Mouse (Mus musculus): ENCODE results near the gene Exoc2. TPM values are rescaled to one million over a fixed set of nuclear protein-coding genes. Genes with fewer than 3 reads are reported as not detected.

Gene Exoc2
- polyA plus RNA-seq, 1 experiment from 2014 or later: 54.6 TPM

DNA sequence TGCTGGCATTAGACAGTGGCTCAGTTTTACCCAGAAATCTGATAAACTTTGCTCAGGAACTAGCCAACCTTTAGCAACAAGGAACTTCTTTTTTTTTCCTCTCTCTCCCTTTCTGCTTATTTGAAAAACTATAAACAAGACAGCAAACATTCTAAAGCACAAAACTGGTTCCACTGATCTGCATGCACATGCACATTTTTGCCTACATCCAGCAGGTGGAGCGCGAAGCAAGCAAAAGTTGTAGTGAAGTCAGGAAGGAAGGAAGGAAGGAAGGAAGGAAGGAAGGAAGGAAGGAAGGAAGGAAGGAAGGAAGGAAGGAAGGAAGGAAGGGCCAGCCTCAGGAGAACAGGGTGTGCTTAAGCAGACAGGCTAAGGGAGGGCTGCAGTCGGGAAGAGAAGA lies 109.9 kb downstream of the Exoc2 start:
- H3K36me3 ChIP-seq (ENCODE audit: control insufficient read depth, insufficient read depth, low read length): peaks cover 30% of the 10 kb centered on the region
- WGBS: 83% methylated on average over 3 of the region's 3 CpGs
- H3K9ac ChIP-seq (ENCODE audit: low read length): no peak overlapping the region
- no peak overlapping the region for H3K4me2 ChIP-seq (ENCODE audit: low read length)
- DNase-seq (ENCODE audit: low spot score) (no peak), ATAC-seq (no peak)
- H3K4me3 ChIP-seq (ENCODE audit: low read depth, low read length): no peak overlapping the region
- no peaks in the 10 kb centered on the region for H3K4me1 ChIP-seq (ENCODE audit: control insufficient read depth, insufficient read depth, low read length)
- H3K27me3 ChIP-seq (replicated peaks; ENCODE audit: control insufficient read depth, insufficient read depth, low read length): no peaks in the 10 kb centered on the region
- no peaks in the 10 kb centered on the region for H3K9me3 ChIP-seq (replicated peaks; ENCODE audit: control insufficient read depth, low read length)
- H3K27ac ChIP-seq (ENCODE audit: low read depth, low read length): no peak overlapping the region

DNA sequence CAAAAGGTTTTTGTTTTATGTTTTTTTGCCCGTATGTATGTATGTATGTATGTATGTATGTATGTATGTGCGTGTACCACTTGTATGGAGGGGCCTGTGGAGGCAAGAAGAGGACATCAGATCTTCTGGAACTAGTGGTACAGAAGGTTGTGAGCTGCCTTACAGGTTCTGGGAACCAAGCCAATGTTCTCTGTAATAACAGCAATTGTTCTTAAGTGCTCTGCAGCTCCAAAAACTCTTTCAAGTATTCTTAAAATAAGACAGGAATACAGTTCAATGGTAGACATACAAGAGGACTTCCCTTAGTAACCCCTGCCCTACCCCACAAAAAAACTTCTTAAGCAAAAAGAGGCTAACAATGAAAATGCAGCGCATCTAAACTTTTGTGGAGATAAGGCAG lies 115.5 kb downstream of the Exoc2 start:
- no peak overlapping the region for H3K27ac ChIP-seq (ENCODE audit: low read depth, low read length)
- DNase-seq (ENCODE audit: low spot score): no peak
- 90% methylated on average over 3 of the region's 3 CpGs for WGBS

DNA sequence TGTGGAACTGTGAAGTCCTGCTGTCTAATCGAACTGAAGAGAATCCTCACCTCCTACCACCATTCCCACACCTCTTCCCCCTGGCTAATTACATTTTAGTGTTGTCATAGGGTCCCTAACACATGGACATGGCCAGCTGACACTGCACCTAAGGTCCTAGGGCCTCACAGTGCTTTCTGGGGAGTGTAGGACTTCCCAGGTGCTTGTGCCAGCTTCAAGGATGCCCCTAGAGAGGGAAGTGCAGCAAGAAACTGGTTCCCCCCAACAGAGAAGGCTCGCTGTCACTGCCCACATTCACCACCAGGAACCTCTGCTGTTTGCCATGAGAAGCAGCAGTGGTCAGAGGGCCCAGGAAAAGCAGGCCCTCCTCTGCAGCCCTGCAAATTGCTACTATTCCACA lies 123.2 kb downstream of the Exoc2 start:
- no peaks in the 10 kb centered on the region for H3K27me3 ChIP-seq (replicated peaks; ENCODE audit: control insufficient read depth, insufficient read depth, low read length)
- no peak overlapping the region for H3K9ac ChIP-seq (ENCODE audit: low read length)
- no peak for ATAC-seq
- H3K27ac ChIP-seq (ENCODE audit: low read depth, low read length): no peak overlapping the region
- H3K4me1 ChIP-seq (ENCODE audit: control insufficient read depth, insufficient read depth, low read length): no peaks in the 10 kb centered on the region
- no peak for DNase-seq (ENCODE audit: low spot score)
- 47% methylated on average over 2 of the region's 2 CpGs for WGBS
- no peaks in the 10 kb centered on the region for H3K9me3 ChIP-seq (replicated peaks; ENCODE audit: control insufficient read depth, low read length)
- H3K4me3 ChIP-seq (ENCODE audit: low read depth, low read length): no peak overlapping the region
- peaks cover 13% of the 10 kb centered on the region; the same call in 1 of the 2 replicates for H3K36me3 ChIP-seq (ENCODE audit: control insufficient read depth, insufficient read depth, low read length)
- H3K4me2 ChIP-seq (ENCODE audit: low read length): no peak overlapping the region

More for the DNA sequence above, 115.5 kb downstream of the Exoc2 start:
- H3K9ac ChIP-seq (ENCODE audit: low read length): no peak overlapping the region
- no peaks in the 10 kb centered on the region for H3K27me3 ChIP-seq (replicated peaks; ENCODE audit: control insufficient read depth, insufficient read depth, low read length)
- H3K4me2 ChIP-seq (ENCODE audit: low read length): no peak overlapping the region
- no peak for ATAC-seq
- peaks cover 18% of the 10 kb centered on the region for H3K36me3 ChIP-seq (ENCODE audit: control insufficient read depth, insufficient read depth, low read length)
- H3K4me1 ChIP-seq (ENCODE audit: control insufficient read depth, insufficient read depth, low read length): no peaks in the 10 kb centered on the region
- no peaks in the 10 kb centered on the region for H3K9me3 ChIP-seq (replicated peaks; ENCODE audit: control insufficient read depth, low read length)
- H3K4me3 ChIP-seq (ENCODE audit: low read depth, low read length): no peak overlapping the region

DNA sequence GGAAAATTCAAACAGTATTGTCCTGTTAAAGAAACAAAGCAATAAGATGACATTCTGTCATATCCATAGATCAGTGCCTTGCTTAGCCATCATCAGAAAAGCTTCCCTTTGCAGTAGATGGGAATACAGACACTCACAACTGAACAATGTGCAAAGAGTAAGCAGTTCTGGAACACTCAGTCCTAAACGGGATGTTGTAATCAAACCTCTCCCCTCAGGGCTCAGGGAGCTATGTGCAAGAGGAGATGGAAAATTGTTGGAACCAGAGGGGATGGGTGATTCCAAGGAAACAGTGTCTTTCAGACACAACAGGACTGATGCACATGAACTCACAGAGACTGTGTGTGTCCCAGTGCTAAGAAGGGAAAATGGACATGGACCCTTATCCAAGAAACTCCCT lies 125.9 kb downstream of the Exoc2 start:
- Histone ChIP-seq H3K4me1 (ENCODE audit: control insufficient read depth, insufficient read depth, low read length) (no peaks in the 10 kb centered on the region), H3K36me3 (ENCODE audit: control insufficient read depth, insufficient read depth, low read length) (peaks cover 8% of the 10 kb centered on the region; the same call in 1 of the 2 replicates), H3K27me3 (replicated peaks; ENCODE audit: control insufficient read depth, insufficient read depth, low read length) (no peaks in the 10 kb centered on the region), H3K9ac (ENCODE audit: low read length) (no peak overlapping the region), H3K4me3 (ENCODE audit: low read depth, low read length) (no peak overlapping the region), H3K9me3 (replicated peaks; ENCODE audit: control insufficient read depth, low read length) (no peaks in the 10 kb centered on the region), H3K4me2 (ENCODE audit: low read length) (no peak overlapping the region), H3K27ac (ENCODE audit: low read depth, low read length) (no peak overlapping the region)
- WGBS: 10% methylated on average over 1 of the region's 1 CpGs
- DNase-seq (ENCODE audit: low spot score) (no peak), ATAC-seq (no peak)

DNA sequence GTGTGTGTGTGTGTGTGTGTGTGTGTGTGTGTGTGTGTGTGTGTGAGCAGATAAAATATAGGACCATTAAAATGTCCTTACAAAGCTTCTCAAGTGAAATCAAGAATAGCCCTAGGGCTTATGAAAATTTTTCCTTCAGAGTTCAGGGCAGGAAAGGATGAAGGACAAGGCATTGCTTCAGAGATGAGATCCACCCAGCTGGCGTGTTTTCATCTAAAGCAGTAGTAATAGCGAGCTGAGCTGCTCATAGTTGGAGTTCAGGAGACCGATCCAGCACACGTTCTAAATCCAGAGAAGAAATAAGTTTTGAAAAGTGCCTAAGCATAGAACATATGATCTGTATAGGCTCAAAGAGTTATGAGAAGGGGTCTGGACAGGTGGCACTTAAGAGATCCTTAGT lies 127.4 kb downstream of the Exoc2 start:
- Histone ChIP-seq H3K9me3 (replicated peaks; ENCODE audit: control insufficient read depth, low read length) (no peaks in the 10 kb centered on the region), H3K36me3 (ENCODE audit: control insufficient read depth, insufficient read depth, low read length) (peaks cover 8% of the 10 kb centered on the region; the same call in 1 of the 2 replicates), H3K27ac (ENCODE audit: low read depth, low read length) (no peak overlapping the region), H3K4me1 (ENCODE audit: control insufficient read depth, insufficient read depth, low read length) (no peaks in the 10 kb centered on the region), H3K9ac (ENCODE audit: low read length) (no peak overlapping the region), H3K27me3 (replicated peaks; ENCODE audit: control insufficient read depth, insufficient read depth, low read length) (no peaks in the 10 kb centered on the region), H3K4me3 (ENCODE audit: low read depth, low read length) (no peak overlapping the region), H3K4me2 (ENCODE audit: low read length) (no peak overlapping the region)
- DNase-seq (ENCODE audit: low spot score) (no peak), ATAC-seq (no peak)
- 88% methylated on average over 4 of the region's 4 CpGs for WGBS

DNA sequence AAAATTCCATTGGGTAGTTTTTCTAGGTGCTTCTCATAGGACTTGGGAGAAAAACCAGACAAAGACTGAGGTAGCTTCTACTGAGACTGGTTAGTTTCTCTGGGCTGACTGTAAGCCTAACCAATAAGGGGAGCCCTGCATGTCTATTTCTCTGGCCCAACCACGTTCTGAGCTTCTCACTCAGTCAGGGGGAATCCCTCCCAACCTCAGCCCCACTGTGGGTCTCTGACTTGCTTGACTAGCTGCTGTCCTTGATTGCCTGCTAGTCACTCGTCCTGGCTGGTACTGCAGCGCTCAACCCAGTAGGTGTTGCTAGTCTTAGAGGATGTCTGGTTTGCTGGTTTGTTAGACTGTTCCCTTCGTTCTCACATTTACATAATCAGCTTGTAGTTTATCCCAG lies 130.8 kb downstream of the Exoc2 start:
- H3K4me2 ChIP-seq (ENCODE audit: low read length): no peak overlapping the region
- no peaks in the 10 kb centered on the region for H3K9me3 ChIP-seq (replicated peaks; ENCODE audit: control insufficient read depth, low read length)
- DNase-seq (ENCODE audit: low spot score) (no peak), ATAC-seq (no peak)
- no peak overlapping the region for H3K27ac ChIP-seq (ENCODE audit: low read depth, low read length)
- no peak overlapping the region for H3K4me3 ChIP-seq (ENCODE audit: low read depth, low read length)
- no peaks in the 10 kb centered on the region for H3K27me3 ChIP-seq (replicated peaks; ENCODE audit: control insufficient read depth, insufficient read depth, low read length)
- H3K36me3 ChIP-seq (ENCODE audit: control insufficient read depth, insufficient read depth, low read length): peaks cover 7% of the 10 kb centered on the region; the same call in 1 of the 2 replicates
- no peaks in the 10 kb centered on the region for H3K4me1 ChIP-seq (ENCODE audit: control insufficient read depth, insufficient read depth, low read length)
- H3K9ac ChIP-seq (ENCODE audit: low read length): no peak overlapping the region
- 85% methylated on average over 4 of the region's 4 CpGs for WGBS

DNA sequence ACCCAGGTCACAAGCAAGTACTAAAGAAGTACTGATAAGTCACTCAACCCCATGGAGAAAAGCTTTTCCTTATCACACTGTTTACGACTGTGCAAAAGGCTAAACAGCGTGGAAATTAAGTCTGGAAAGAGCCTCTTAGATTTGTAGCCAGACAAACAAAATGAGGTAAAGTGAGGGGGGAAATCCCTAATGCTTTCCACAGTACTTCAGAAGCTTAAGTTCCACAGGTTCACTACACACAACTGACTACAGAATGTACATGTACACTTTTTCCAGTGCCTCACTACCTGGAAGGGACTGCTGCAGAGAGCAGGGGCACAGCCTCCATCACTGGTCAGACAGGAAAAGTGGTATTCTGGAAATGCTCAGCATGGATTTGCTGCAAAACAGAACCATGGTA lies 132.1 kb downstream of the Exoc2 start:
- no peak overlapping the region for H3K27ac ChIP-seq (ENCODE audit: low read depth, low read length)
- WGBS: 98% methylated on average over 2 of the region's 2 CpGs
- no peak overlapping the region for H3K4me2 ChIP-seq (ENCODE audit: low read length)
- H3K9ac ChIP-seq (ENCODE audit: low read length): no peak overlapping the region
- no peaks in the 10 kb centered on the region for H3K4me1 ChIP-seq (ENCODE audit: control insufficient read depth, insufficient read depth, low read length)
- ATAC-seq (no peak), DNase-seq (ENCODE audit: low spot score) (no peak)
- H3K4me3 ChIP-seq (ENCODE audit: low read depth, low read length): no peak overlapping the region
- H3K9me3 ChIP-seq (replicated peaks; ENCODE audit: control insufficient read depth, low read length): no peaks in the 10 kb centered on the region
- peaks cover 7% of the 10 kb centered on the region; the same call in 1 of the 2 replicates for H3K36me3 ChIP-seq (ENCODE audit: control insufficient read depth, insufficient read depth, low read length)
- no peaks in the 10 kb centered on the region for H3K27me3 ChIP-seq (replicated peaks; ENCODE audit: control insufficient read depth, insufficient read depth, low read length)

DNA sequence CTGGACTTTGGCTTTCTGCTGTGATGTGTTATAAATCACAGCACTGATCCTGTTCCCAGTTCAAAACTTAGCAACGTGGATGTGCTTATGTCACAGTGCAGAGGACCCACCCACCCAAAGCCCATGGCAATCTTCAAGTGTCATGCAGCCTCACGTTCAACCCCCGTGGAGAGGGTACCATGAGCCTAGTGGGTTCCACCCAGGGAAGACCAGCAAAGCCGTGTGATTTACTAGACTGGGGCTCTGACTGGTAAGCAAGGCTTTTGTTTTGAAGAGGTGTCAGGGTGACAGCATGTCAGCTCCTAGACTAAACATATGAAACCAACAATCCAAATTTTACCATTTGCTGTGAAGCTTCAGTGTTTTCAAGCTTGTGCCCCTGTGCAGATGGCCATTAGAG lies 132.6 kb downstream of the Exoc2 start:
- no peak overlapping the region for H3K9ac ChIP-seq (ENCODE audit: low read length)
- no peak overlapping the region for H3K4me3 ChIP-seq (ENCODE audit: low read depth, low read length)
- H3K36me3 ChIP-seq (ENCODE audit: control insufficient read depth, insufficient read depth, low read length): peaks cover 7% of the 10 kb centered on the region; the same call in 1 of the 2 replicates

DNA sequence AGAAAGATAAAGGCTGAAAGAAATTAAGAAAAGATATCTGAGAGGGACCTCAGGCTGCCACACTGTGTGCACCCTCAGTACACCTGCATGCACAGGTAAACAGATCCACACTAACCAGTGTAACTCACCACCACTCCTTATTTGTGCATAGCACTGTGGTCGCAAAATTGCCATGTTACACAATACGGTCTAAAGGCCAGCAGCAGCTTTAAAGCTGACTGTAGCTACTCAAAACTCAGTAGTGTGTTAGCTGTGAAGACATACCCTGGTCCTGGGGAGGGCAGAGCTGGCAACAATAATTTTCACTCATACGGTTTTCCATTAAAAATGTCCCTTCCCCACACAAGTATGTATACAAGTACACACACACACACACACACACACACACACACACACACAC lies 133.2 kb downstream of the Exoc2 start:
- H3K4me1 ChIP-seq (ENCODE audit: control insufficient read depth, insufficient read depth, low read length): no peaks in the 10 kb centered on the region
- H3K36me3 ChIP-seq (ENCODE audit: control insufficient read depth, insufficient read depth, low read length): peaks cover 7% of the 10 kb centered on the region; the same call in 1 of the 2 replicates
- H3K27me3 ChIP-seq (replicated peaks; ENCODE audit: control insufficient read depth, insufficient read depth, low read length): no peaks in the 10 kb centered on the region
- H3K4me3 ChIP-seq (ENCODE audit: low read depth, low read length): no peak overlapping the region
- DNase-seq (ENCODE audit: low spot score): no peak
- no peak for ATAC-seq
- 95% methylated on average over 3 of the region's 3 CpGs for WGBS
- H3K9ac ChIP-seq (ENCODE audit: low read length): no peak overlapping the region
- no peak overlapping the region for H3K27ac ChIP-seq (ENCODE audit: low read depth, low read length)
- H3K4me2 ChIP-seq (ENCODE audit: low read length): no peak overlapping the region
- no peaks in the 10 kb centered on the region for H3K9me3 ChIP-seq (replicated peaks; ENCODE audit: control insufficient read depth, low read length)

More for the DNA sequence above, 132.6 kb downstream of the Exoc2 start:
- no peak overlapping the region for H3K27ac ChIP-seq (ENCODE audit: low read depth, low read length)
- H3K4me1 ChIP-seq (ENCODE audit: control insufficient read depth, insufficient read depth, low read length): no peaks in the 10 kb centered on the region
- H3K4me2 ChIP-seq (ENCODE audit: low read length): no peak overlapping the region
- no peak for ATAC-seq
- DNase-seq (ENCODE audit: low spot score): no peak
- H3K27me3 ChIP-seq (replicated peaks; ENCODE audit: control insufficient read depth, insufficient read depth, low read length): no peaks in the 10 kb centered on the region
- 93% methylated on average over 4 of the region's 4 CpGs for WGBS
- H3K9me3 ChIP-seq (replicated peaks; ENCODE audit: control insufficient read depth, low read length): no peaks in the 10 kb centered on the region

All from forebrain, embryonic 14.5 days (tissue).